Mouse (Mus musculus): ENCODE measurements around the gene Ttll1.
A peak's percentile ranks its signal among the peaks of the same experiment; 100 is the strongest.
"Not testable (repeated sequence)": the region's sequence is repeated elsewhere in the genome, so short reads cannot be mapped to it uniquely, and the experiment has no call there.

Gene Ttll1

GRCm38 (mm10) chr15:83482645-83483224 lies 28.0 kb downstream of the Ttll1 start:
- no peak for DNase-seq (ENCODE audit: low spot score)

DNA sequence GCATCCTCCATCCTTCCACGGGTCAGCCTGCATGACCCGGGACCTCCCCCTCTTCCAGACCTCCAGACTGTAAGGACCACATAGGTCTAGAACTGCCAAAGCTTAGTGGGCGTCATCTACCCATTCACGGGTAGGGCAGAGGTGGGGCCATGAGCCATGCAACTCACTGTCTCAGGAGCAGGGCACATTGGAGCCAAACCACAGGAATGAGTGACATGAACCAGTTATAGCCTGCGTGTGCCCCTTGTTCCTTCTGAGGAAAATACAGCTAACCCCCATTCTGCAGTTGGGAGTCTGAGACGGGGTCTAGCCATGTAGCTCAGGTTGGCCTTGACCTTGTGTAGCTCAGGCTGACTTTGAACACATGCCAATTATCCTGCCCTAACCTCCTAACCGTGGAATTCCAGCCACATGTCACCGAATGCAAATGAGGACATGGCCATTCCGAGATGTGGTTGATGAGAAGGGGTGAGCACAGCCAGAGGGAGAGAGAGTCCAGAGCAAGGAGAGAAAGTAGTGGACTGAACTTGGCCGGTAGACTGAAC lies 29.4 kb downstream of the Ttll1 start:
- no peak for DNase-seq (ENCODE audit: low spot score)

DNA sequence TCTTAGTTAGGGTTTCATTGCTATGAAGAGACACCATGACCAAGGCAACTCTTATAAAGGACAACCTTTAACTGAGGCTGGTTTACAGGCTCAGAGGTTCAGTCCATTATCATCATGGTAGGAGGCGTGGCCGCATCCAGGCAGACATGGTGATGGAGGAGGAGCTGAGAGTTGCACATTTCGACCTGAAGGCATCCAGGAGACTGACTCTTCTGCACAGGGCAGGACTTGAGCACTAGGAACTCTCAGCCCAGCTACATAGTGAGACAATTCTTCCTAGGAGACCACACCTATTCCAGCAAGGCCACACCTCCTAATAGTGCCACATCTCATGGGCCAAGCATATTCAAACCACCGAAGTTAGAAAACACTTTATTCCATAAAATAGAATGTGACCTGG lies 30.9 kb downstream of the Ttll1 start:
- DNase-seq (ENCODE audit: low spot score): no peak

DNA sequence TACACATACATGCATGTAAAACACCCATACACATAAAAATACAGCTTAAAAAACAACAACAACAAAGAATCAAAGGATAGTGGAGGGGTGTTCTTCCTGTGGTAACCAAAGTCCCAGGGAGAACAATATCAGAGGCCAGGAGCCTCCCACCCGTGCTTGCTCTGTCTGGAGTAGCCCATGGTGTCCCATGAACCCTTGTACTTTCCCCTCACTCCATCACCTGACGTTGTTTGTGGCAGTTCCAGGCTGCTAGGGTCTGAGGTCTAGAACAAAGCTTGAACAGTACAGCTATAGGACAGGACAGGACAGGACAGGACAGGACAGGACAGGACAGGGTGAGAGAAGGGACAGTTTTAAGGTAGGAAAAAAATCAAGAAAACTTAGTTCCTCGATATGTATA lies 32.6 kb downstream of the Ttll1 start:
- DNase-seq (ENCODE audit: low spot score): no peak

- no peak for DNase-seq (ENCODE audit: low spot score)
These were observed 34.0 kb downstream of the Ttll1 start for GRCm38 (mm10) chr15:83476593-83477273.

DNA sequence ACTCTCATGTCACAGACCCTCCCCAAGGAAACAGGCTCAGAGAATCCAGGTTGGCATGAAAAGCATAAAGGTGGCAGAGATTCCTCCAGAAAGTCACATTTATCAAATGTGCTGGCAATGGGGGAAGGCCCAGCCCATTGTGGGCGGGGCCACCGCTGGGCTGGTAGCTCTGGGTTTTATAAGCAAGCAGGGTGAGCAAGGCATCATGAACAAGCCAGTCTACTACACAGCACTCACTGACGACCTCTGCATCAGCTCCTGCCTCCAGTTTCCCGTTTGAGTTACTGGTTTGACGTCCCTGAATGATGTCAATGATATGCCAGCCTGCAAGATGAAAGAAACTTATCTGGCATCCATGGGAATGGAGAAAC lies 36.2 kb downstream of the Ttll1 start:
- peak; percentile 53 for DNase-seq (ENCODE audit: low spot score)

DNA sequence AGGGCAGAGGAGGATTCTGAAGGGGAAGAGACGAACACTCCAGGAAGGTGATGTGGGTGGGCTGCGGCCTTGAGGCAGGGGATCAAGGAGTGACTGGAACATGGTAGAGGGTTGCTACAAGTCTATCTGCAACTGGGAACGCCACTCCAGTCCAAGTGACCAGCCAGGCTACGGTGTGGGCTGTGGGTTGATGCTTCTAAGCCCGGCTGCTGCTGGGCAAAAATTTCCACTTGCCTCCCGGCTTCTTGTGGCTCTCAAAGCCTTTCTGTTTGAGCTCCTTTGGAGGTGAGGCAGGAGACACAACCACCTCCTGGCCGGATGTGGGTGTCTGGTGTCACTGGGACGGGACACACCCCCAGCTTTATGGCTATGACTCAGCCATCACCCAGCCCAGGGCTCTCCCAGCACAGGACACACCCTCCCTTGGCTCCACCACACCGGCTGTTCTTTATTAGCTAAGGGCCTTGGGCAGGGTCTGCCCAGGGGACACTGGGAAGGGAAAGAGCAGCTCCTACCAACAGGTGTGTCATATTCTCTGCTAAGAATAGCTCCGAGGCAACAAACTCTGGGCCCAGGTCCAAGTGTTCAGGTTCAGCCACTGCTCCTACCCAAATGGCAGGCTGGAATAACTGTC lies 36.7 kb downstream of the Ttll1 start:
- peak; percentile 72 for DNase-seq (ENCODE audit: low spot score)

- DNase-seq (ENCODE audit: low spot score): no peak
These were observed 37.4 kb downstream of the Ttll1 start for GRCm38 (mm10) chr15:83473251-83473650.

DNA sequence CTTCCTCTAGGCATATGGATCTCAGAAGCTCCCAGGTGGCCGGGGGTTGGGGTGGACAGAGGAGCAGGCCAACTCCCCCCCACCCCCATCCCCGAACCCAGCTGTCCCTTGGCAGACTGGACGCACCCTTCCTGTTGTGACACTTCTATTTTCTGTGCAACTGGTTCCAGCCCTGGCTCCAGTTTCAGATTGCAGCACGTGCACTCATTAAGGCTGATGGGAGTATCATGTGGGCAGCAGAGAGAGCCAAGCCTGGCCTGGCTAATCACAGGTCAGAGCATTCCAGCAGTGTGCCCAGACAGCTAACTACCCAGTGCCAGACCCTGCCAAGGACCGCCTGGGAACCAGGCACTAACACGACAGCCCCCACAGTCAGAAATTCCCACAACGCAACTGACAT lies 39.2 kb downstream of the Ttll1 start:
- no peak for DNase-seq (ENCODE audit: low spot score)

DNA sequence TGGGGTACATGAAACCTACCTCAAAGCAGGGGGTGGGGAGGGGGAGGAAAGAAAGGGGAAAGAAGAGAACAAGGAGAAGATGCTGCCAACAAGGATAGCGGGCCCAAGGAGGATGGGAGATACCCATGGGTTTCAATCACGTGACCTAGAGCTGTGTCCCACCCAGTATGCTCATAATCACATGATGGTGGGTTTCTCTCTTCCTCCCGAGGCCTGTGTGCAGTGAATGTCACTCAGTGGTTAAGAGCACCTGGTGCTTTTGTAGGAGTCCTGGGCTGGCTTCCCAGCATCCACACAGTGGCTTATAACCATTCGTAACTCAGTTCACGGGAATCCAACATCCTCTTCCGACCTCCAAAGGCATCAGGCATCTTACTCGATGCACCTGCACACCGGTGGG lies 40.2 kb downstream of the Ttll1 start:
- DNase-seq (ENCODE audit: low spot score): no peak

DNA sequence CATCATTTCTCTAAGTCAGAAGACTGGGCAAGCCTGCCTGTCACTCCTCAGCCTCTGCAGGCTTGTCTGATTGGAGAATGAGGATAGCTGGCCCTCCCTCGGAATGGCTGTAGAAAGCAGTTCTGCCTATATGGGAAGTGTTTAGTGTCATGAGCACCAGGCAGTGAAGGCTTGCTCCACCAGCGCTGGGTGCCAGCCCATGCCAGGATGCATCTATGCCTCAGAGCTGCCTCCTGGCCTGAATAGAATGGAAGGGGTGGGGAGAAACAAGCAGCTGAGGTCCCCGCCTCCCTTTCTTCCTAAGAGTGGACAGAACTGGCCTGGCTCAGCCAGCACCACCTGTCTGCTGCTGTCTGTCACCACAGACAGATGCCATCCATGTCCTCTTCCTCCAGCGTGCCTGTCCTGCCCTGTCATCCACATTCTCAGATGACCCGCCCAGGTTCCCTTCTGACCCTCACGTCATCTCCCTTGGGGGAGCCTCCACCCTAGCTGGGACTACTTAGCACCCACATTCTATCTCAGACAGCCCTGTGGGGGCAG lies 41.3 kb downstream of the Ttll1 start:
- no peak for DNase-seq (ENCODE audit: low spot score)

GRCm38 (mm10) chr15:83467232-83467966 lies 43.3 kb downstream of the Ttll1 start:
- no peak for DNase-seq (ENCODE audit: low spot score)

GRCm38 (mm10) chr15:83466331-83466730 lies 44.4 kb downstream of the Ttll1 start:
- DNase-seq (ENCODE audit: low spot score): no peak

GRCm38 (mm10) chr15:83464905-83465650 lies 45.6 kb downstream of the Ttll1 start:
- no peak for DNase-seq (ENCODE audit: low spot score)

DNA sequence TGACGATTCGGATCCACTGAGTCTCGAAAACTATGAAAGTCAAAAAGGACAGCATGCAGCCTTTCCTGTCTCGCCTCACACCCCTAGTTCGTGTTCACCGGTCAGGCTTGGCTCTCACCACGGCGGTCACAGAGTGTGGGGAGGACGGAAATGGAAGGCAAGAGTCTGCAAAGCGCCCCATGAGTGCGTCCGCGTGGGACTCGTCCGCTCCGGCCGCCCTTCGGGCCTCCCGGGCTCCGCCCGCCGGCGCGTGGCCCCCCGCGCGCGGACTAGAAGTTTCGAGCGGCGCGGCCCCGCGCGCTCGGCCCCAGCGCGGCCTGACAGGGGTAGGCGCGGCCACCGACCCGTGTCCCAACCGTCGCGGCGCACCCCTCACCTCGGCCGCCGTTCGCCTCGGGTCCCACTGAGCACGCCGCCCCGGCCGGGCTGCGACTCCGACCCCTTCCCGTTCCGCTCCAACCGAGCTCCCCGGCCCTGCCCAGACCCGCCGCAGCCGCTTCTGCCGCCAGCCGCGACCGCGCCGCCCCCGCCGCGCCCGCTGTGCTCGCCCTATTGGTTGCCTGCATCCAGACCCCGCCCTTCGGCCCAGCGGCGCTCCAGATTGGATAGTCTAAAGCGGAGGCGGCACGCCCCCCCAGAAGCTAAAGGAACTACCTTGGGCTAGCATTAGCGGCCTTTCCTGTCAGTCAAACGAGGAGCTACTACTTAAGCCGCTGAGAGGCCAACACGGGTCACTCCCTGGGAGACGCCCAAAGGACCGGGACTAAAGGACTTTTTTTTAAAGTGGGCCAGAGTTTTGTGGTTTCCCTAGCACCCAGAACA lies 46.4 kb downstream of the Ttll1 start, which contains the start of gene Pacsin2:
TSS of gene Pacsin2 (minus strand) at position 524 of the 822 bp plus-strand sequence.
- peak; percentile 96 for DNase-seq (ENCODE audit: low spot score)

DNA sequence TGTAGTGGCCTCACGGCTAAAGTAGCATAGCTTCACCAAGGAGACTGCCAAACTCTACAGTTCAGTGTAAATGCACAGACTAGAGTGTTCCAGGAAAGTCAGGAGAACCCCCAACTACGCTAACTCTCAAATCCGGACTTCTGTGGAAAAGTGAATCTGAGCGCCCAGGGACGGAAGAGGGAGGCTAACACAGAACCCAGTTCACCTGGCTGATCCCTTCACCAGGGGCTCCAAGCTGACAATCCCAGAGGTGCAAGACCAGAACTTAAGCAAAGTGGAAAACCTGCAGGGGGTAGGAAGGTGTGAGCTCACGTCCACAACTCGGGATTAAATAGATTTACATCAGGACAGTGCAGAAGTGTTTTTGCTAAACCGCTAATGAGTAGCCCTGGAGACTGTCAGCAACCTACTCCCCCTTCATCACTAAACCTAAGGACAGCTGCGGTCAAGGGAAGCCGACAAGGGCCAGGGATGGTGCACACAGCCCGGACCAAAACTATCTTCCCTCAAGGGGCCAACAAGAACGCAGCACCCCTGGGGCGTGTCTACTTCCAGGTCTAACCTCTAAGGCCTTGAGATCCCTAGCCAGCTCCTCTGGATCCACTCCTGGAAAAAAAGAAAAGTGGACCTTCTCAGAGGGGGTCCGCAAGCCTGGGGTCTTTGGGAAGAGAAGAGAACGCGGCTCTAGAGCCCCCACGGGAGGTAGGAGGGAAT lies 47.2 kb downstream of the Ttll1 start:
- DNase-seq (ENCODE audit: low spot score): peak; percentile 22

- not testable (repeated sequence) for DNase-seq (ENCODE audit: low spot score)
These were observed 48.3 kb downstream of the Ttll1 start for GRCm38 (mm10) chr15:83462349-83462748.

DNA sequence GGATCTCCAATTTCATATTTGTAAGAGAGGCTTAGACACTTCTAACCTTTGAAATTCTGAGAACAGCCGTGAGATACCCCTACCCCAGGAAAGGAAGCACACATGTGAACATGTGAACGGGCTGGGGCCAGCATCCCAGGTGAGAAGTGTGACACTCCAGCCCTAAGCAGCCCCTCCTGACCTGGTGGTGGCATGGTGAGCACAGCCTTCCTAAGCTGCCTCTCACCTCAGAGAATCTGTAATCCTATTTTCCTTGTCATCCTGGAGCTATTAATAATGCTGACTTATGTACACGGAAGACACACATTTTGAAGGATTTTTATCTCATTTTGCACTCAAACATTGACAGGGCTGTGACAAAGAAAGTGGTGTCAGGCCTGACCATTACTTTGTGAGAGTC lies 49.8 kb downstream of the Ttll1 start:
- no peak for DNase-seq (ENCODE audit: low spot score)

- no peak for DNase-seq (ENCODE audit: low spot score)
These were observed 53.2 kb downstream of the Ttll1 start for GRCm38 (mm10) chr15:83457541-83457940.

DNA sequence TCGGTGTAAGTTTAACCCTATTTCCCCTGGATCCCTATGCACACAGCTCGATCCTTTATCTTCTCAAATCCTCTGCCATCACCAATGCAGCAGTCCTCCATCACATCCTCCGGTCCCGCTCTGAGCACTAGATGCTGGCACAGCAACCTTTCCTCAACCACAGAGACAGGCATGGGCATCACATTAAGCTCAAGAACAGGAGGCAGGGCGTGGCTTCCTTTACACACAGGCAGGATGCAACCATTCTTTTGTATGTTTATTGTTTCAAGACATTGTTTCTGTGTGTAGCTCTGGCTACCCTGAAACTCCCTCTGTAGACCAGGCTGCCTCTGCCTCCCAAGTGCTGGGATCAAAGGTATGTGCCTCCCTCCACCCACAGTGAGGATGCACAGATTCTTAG lies 55.1 kb downstream of the Ttll1 start:
- DNase-seq (ENCODE audit: low spot score): no peak
